Mouse (Mus musculus): Measurements from ENCODE around the gene Tsku.
A peak's percentile ranks its signal among the peaks of the same experiment; 100 is the strongest.

Tsku gene

DNA sequence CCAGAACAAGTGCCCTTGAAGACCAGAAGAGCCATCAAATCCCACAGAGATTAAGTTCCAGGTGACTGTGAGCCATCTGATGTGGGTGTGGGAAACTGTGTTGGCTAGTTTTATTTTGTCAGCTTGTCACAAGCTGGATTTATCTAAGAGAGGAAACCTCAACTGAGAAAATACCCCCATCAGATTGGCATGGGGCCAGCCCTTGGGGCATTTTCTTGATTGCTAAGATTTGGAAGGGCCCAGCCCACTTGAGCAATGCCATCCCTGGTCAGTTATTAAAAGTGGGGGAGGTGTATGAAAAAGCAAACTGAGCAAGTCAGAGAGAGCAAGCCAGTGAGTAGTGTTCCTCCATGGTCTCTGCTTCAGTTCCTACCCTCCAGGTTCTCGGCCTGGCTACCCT lies 36.9 kb downstream of the Tsku start:
- no peak for DNase-seq

DNA sequence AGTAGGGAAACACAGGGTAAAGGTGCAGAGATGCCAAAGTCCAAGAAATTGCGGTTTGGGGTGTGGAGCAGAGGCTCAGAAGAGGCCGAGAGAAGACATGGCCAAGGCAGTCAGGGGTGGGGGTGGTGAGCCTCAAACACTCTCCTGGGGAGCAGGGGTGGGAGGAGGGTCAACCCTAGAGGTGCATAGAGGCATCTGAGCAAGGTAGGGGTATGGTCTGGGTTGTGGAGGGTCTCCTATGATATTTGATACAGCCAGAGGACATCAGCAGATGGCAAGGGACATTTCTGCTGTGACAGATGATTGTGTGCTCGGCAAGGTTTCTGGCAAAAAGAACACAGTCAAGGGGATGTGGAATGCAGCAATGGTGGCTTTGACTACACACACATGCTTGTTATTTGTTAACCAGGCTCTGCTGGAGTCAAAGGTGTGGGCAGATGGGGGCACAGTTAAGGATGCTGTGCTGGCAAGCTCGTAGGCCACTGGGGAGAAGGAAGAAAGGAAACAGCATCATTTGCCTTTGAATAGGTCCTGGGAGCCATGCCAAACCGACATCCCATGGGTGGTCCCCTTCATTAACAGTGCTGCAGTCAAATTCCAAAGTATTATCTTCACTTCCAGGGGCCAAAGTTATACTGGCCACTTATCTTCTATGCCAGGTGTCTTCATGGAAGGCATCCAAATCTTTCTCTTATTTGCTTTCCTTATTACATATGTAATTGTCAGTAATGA lies 37.7 kb downstream of the Tsku start:
- peak; percentile 31 for DNase-seq

DNA sequence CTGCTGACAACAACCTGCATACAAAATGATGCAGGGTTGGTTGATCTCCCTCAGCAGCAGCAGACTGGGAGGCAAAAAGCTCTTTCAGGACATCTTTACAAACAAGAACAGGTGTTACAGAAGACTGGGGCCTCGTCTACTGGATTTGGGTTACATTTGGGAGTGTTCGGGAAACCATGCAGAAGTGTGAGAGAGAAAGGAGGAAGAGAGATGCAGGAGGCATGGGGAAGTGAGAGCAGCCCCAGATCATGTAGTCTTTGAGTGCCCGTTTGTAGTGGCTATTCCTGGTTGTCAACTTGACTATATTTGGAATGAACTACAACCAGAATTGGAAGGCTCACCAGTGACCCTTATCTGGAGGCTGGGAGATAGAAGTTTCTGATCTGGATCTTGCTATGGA lies 38.7 kb downstream of the Tsku start:
- DNase-seq: no peak

DNA sequence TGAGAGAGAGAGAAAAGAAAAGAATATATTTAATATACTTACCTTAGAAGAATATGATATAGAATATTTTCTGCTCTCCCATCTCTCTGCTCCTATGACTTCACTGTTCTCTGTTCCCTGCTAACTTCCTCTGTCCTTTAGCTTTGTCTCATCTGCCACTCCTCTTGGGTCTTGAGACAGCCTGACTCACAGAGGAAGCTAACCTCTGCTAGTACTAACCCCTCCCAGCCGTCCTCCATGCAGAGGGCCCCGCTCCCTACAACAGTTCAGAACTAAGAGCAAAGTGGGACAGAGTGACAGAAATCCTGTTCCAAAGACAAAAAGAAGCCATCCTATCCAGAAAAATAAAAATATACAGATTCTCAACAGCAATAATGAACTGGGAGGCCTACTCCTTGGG lies 40.0 kb downstream of the Tsku start, which contains the start of gene Acer3:
Gene Acer3, minus strand, starts transcription at position 126 of the 400 bp plus-strand sequence.
- DNase-seq: no peak

DNA sequence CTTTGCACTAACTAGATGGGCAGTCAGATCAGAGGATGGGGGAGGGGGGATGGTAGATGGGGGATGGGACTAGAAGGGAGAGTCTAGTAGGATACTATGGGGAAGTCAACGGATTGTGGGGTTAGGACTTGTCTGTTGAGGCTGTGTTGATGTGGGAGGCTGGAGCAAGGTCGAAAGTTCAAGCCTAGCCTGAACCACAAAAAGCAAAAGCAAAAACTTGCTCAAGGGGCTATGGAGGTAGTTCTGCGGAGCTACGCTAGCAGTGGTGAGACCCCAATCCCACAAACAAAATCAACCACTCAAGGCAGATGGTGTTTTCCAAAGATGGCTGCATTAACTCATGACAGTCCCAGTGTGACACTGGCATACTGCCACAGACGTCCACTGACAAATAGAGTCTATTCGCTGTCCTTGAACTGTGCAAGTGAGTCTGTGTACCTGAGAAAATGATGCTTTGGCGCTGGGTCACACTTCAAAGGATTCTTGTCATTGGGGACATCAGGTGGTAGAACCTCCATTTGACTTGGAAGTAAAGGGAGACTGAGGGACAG lies 41.0 kb downstream of the Tsku start:
- DNase-seq: no peak

DNA sequence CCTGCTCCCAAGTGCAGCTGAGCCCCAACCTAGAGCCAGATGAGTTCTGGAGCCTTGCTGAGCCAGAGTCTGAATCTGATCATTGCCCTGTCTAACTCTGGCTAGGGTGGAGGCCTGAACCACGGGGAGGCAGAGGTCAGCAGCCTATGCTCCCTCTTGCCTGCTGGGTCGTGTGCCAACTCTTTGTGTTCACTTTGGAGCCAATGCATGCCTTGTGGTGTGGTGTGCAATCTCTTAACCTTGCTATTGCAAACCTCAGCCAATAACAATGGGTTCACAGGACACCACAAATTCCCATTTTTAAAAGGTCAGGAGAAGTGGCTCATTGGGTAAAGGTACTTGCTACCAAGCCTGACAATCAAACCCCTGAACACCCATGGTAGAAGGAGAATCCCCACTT lies 44.6 kb downstream of the Tsku start:
- DNase-seq: no peak

DNA sequence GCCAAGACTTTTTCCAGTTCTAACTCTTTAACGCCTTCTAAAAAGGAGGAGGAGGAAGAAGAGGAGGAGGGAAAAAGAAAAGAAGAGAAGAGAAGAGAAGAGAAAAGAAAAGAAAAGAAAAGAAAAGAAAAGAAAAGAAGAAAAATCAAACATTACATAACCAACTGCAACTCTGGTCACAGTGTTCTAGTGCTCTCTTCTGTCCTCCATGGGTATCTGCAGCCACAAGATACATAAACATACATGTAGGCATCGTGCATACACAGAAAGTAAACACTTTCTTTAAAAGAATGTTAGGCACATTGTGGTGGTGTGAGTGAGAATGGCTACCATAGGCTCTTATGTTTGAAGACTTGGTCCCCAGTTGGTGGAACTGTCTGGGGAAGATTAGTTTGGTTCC lies 46.0 kb downstream of the Tsku start:
- DNase-seq: no peak

DNA sequence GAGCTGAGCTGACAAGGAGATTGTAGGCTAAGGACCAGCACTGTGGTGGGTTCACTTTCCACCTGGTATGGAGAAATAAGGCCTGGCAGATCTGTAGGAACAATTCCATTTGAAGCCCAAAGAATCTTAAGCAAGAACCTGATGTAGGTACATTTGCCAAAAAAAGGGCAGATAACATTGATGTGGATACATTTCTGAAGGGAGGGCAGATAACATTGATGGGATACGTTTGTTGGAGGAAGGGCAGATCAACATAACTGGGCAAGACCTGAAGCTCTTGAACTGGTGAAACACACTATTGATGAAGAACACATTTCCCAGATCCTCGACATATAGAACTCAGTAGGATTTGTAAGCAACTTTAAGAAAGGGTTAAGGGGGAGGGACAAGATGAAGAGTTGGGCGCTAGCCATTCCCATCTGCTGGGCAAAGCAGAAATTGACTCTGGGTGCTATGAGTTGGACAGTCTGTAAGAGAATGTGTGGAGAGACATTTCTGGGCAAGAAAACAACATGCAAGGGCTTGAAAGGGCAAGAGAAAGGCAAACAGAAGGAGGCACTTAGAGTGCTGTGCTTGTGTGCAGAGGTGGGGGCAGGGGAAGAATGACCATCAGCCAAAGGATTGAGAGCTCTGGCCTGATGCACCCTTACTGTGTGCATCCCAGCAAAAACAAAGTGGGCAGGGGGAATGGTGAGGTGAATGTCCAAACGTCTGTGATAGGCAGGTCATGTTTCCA lies 48.8 kb downstream of the Tsku start:
- DNase-seq: no peak

DNA sequence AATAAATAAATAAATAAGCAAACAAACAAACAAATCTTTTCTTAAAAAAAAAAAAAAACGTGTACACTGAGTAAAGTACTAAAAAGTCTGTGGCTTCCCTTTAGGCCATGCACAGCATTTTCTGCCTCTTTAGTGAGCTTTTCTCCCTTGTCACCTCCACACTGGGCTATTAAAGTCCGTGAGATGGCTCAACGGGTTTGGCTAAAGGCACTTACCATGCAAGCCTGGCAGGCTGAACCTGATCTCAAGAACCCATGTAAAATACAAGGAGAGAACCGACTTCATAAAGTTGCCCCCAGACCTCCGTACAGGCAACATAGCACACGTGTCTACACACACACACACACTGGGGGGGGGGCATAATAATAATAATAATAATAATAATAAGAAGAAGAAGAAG lies 50.9 kb downstream of the Tsku start:
- no peak for DNase-seq

DNA sequence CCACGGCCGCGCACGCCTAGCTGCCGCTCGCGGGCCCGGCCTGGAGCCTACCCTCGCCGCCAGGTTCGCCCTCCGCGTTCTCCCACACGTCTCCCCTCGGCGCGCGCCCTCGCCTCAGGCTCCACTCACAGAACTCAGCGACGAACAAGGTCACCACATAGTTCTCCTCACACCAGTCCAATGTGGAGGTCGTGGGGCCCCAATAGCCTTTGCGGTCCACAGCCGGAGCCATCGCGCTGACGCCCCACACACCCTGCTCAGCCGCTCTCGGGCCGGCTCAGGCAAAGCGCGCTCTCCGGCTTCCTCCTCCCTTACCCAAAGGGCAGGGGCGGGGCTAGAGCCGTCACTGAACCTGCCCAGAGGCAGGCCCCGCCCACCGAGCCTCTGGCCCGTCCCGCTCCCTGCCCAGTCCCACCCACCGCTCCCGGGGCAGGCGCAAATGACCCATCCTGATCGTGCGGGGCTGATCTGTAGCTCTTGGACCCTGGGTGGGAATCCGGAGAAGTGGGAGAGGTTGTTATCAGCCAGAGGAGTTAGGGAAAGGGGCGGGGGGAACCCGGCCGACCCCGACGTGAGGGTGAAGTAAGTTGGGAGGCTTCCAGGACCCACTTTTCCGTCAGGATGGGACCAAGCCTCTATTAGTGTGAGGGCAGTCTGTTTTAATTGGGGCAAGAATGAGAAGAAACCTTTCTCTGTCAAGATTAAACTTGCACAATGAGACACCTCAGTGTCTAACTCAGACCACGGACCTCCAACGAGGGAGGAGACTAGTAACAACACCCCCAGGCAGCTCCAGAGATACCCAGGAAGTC lies 51.7 kb downstream of the Tsku start:
- peak; percentile 95 for DNase-seq

DNA sequence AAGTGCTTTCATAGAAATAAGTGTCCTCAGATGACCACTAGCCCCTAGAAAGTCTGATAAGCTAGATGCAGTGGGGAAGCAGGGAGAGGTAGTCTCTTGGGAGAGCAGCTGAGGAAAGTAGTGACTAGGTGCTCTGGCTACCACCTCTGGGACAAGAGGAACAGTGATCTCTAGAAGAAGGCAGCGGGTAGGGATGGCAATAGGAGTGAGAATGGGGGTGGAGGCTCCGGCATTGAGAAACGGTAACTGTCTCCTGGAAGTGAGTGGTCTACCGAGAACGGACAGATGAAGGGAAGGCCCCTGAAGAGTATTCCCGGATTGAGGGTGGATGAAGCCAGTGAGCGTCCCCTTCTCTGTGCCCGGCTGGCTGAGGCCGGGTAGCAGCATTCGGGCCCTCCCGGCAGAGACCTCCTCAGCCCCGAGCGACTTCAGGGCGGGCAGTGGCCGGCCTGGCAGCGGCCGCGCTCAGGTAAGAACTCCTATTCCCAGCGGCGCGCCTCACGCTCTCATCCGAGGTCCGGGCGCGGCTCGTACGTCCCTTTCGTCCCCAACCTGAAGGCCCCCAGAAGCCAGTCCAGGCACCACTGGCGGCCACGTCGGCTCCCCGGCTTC lies 52.4 kb downstream of the Tsku start:
- DNase-seq: peak; percentile 19

DNA sequence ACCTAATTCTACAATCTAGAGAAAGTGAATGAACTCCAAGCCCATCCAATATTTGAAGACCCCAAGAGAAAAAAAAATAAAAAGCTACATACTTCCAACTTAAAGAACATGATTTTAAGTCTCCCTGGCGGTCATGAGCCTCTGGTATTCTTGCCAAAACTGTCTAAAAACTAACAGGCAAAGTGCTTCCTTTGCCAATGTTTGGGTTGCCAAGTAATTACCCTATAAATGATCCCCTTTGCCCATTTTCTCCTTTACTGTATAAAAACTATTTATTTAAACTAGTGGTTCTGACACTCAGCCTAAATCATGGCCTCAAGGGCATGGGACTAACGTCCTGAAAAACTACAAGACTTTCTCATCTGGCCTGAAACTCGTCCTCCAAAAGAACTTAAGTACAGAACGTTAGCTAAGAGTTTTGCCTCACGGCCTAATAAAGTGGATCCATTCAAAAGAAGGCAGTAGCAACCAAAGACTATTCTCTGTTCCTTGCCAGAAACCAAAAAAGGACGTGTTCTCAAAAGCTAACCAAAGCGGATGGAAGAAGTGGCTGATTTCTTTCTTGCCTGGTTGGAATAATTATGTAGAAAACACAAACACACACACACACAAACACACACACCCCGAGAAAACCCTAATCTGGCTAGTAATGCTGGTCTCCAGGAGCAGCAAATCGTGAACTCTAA lies 53.1 kb downstream of the Tsku start:
- peak; percentile 47 for DNase-seq

DNA sequence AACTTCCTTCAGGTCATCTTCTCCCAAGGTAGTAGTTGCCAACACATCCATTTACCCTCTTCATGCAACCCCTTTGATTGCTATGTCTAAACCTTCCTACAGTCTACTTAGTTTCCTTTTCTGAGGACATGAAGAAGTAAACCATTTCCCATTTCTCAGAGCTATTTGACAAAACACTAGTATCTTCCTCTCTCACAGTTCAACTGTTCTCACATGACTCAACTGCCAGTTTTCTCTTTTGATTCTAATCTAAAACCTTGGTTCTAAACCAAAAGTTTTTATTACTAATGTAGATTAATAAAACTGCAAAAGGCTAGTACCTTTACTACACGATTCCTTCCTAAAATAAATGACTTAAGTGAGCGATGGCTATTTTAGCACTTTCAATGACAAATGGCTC lies 53.7 kb downstream of the Tsku start:
- DNase-seq: no peak
